Mouse (Mus musculus) frontal cortex, postnatal 36 days (tissue): Measurements from ENCODE around the gene 1700042G07Rik.

ENCODE experiments used
- DNase-seq, 2 experiments: peaks; one replicate each; pipeline ENCODE4 v3.0.0; 2022; ENCODE audit warnings: low spot score in 2 of 2

Gene 1700042G07Rik

GRCm38 (mm10) chr4:116162142-116162541, 11.0 kb upstream of the 1700042G07Rik start:
- DNase-seq, result no peak

- no peak for DNase-seq
Measured at GRCm38 (mm10) chr4:116164759-116165554, 8.2 kb upstream of the 1700042G07Rik start.

GRCm38 (mm10) chr4:116165708-116166407, 7.3 kb upstream of the 1700042G07Rik start:
- DNase-seq, result no peak

DNA sequence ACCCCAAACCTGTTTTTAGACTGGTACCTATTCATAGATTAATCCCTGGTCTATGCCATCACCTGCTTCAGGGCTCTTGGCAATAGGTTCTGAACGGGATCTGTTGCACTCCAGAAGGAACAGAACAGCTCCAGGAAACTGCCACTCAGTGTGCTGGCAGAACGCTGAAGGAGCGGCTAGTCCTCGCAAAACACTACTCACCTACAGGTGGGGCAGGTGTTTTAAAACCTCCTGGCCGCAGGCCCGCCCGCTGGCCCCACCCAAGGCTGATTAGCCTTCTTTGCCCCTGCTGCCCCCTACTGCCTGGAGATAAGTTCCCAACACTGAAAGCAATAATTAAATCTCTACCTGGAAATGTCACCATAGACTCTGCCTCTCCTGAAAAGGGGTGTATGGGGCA, 5.8 kb upstream of the 1700042G07Rik start, which contains the start of gene Tspan1:
Gene Tspan1, minus strand, starts transcription at position 198 of the 400 bp plus-strand sequence.
- DNase-seq, result no peak

DNA sequence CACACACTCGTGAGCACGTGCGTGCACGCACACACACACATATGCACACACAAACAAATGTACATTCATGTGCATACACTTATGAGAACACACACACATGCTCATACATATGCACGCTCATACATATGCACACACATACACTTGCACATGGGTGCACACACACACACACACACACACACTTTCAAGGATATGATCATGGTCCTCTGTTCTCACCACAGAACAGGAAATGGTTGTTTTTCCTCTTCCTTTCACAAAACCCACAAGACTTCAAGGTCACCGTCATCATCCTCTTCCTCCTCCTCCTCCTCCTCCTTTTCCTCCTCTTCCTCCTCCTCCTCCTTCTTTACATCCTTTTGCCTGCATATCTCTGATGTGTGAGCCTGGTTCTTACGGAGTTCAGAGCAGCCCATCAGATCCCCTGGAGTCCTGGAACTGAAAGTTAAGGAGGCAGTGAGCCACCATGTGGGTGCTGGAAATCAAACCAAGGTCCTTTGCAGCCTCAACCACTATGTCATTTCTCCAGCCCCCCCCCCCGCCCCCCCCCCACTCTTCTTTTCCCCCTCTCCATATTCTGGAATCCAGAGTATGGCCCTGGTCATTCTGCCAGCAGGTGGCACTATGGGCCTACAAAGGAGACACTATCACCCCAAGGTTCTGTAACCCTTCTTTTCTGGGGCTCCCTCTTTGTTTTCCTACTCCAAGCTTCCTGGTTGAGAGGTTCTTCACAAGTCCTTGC, 4.4 kb upstream of the 1700042G07Rik start:
- peak; percentile 68 to 79 for DNase-seq

DNA sequence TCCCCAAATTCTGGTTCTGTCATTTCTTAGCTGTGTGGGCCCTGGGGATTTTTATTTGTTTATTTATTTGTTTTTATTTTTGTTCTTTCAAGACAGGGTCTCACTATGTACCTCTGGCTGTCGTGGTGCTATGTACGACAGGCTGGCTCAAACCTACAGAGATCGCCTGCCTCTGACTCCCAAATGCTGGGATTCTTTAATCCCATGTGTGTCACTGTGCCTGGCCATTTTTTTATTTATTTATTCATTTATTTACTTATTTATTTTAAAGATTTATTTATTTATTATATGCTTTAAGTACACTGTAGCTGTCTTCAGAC, 3.9 kb upstream of the 1700042G07Rik start:
- no peak for DNase-seq

DNA sequence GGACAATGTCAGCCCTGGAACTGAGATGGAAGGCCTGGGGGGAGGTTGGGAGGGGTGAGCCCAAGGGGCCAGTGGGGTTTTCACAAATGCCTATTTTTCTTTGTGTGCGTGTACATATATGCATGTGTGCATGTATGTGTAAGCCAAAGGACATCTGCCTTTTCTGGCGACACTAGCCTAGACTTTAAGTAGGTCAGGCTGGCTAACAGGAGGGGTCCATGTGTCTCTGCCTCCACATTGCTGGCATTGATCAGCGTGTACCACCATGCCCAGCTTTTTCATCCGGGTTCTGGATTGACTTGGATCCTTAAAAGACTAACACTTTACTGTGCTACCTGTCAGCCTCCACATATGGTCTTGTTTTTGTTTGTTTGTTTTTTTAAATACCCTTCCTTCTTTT, 580 bp downstream of the 1700042G07Rik start:
- DNase-seq, result no peak

GRCm38 (mm10) chr4:116174466-116175116, 1.4 kb downstream of the 1700042G07Rik start:
- no peak for DNase-seq

DNA sequence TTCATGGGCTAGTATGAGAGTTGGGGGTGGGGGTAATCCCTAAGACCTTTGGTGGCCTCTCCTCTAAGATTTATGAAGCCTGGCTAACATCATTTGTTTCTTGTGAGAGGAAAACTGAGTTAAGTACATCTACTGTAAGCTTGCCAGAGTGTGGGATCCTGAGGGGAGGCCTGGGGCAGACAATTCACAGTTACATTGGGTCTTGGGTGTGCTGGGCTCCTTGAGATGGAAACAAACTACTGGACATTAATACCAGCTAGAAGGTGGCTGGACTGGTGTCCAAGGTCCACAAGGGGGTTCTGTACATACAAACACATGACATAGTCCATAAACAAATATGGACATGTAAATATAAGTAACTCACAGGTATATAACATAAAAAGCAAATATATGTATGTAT, 2.0 kb downstream of the 1700042G07Rik start:
- DNase-seq, result no peak

DNA sequence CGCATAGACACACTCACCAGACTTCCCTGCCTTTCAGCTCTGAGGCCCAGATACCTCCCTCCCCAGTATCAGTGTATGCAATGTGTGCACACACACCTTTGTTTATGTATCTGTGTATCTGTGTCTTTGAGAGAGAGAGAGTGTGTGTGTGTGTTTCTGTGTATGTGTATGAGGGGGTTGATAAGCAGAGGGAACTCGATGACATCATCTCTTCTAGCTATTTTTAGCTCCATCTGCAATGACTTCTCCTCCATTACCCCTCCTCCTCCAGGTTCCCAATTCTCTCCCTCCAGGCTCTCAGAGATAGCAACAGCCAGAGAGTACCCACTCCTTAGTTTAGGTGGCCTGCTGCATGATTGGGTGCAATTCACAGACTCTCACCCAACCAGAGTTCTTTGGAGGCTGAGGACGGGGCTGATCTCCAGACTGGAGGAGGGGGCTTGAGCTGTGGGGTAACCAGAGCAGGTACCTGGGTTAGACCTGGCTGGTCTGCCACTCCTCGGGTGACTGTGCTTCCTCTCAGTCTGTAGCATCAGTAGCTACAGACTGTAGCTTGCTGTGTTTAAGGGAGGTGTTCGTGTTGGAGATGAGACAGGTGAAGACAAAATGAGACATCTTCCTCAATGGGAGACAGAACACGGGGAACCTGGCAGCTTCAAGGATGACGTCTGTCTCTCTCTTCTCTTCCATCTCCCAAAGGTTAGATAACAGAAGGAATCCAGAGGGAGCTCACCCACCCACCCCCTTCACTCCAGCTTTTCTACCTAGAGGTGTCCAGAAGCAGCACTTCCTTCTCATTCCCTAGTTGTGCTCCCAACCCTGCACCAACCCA, 2.8 kb downstream of the 1700042G07Rik start:
- peak; percentile 57 to 64 for DNase-seq

DNA sequence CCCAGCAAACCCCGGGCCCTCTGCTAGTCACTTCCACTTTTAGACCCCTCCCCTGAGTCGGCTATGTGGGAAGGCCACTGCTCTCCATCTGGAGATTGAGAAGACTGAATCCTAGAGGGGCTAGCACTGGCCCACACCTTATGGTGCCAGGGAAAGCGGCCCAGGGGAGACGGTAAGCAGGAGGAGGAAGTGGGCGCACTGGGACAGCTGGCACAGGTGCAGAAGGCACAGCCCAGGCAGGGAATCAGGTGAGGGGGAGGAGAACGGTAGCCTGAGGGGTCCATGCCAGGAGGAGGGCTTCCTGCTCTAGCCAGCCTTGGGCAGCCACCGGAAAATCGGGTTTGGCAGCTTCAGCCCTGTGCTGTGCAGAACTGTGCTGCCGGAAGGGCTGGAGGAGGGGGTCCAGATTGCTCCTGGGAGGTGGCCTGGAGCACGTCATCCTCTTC, 3.4 kb downstream of the 1700042G07Rik start:
- DNase-seq, result peak; percentile 72 to 81

- no peak for DNase-seq
Measured at GRCm38 (mm10) chr4:116177140-116177539, 4.0 kb downstream of the 1700042G07Rik start.

- no peak for DNase-seq
Measured at GRCm38 (mm10) chr4:116182079-116182478, 8.9 kb downstream of the 1700042G07Rik start.

DNA sequence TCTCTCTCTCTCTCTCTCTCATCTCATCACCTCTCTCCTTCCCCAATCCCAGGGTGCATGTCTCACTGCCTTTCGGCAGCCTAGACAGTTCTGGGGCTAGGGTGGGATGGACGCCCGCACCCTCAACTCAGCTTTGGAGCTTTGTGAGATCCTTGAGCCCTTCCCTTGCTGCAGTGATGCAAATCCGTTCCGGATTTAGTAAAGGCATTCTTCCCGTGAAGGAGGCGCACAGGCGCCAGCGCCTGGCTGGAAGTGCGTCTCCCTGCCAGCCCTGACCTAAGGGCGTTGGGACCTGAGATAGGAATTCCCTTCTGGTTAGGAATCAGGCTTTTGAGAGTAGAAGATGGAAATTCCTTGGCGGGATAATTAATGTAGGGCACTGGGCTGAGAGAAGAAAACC, 9.6 kb downstream of the 1700042G07Rik start:
- peak in 1 of 2 experiments; percentile 46 for DNase-seq

GRCm38 (mm10) chr4:116185083-116185482, 11.9 kb downstream of the 1700042G07Rik start:
- DNase-seq, result no peak

DNA sequence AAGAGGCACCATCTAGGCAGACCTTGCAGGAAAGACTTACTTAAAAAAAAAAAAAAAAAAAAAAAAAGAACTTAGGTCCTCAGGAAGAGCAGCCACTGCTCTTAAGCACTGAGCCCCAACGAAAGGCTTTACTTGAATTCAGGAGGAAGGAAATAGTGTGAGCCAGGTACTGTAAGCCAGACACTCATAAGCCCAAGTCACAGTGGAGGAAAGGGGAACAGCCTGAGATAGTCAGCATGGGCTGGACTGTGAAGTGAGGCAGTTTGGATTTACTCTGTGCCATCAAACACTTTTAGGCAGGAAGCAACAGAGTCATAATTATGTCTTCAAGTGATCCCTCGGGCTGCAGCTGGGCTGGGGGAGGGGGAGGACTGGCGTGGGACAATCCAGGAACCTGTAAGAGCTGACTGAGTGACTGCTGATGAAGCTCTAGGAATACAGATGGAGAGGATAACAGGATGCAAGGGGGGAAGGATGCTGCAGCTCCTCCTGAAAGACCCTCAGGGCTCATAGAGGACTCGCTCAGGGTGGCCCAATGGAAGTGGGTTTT, 19.2 kb downstream of the 1700042G07Rik start:
- DNase-seq, result no peak

GRCm38 (mm10) chr4:116193583-116194383, 20.6 kb downstream of the 1700042G07Rik start:
- DNase-seq, result no peak

GRCm38 (mm10) chr4:116198422-116198821, 25.2 kb downstream of the 1700042G07Rik start:
- DNase-seq, result no peak

DNA sequence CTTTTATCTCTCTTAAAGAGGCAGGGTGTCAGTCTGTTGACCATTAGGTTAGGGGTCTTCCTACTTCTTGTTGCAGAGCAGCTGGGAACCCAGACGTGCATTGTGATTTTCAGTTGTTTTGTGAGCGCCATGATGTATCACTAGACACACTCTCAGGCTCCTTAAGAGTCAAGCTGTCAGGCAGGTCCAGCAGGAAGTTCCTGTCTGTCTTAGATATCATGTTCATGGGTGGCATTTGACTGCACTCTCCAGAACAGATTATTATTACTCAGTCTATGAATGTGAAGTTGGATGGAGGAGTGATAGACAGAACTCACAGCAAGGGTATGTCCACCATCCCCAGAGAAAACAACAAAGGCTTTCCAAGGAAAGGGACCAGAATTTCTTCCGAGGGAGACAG, 31.2 kb downstream of the 1700042G07Rik start:
- DNase-seq, result no peak

- DNase-seq, result no peak
Measured at GRCm38 (mm10) chr4:116206531-116206930, 33.4 kb downstream of the 1700042G07Rik start.
